Mouse (Mus musculus) c-Kit-positive CD71-positive TER-119-positive erythroid progenitor cells, embryonic 14.5 days (primary cell): ENCODE results near the gene Atp5j2.
A peak's percentile ranks its signal among the peaks of the same experiment; 100 is the strongest.
"Not testable (repeated sequence)": the region's sequence is repeated elsewhere in the genome, so short reads cannot be mapped to it uniquely, and the experiment has no call there.

Experiments
- DNase-seq: peaks from one replicate; pipeline ENCODE4 v3.0.0-alpha.2; 2013; ENCODE audit warnings: low spot score

The Atp5j2 gene

DNA sequence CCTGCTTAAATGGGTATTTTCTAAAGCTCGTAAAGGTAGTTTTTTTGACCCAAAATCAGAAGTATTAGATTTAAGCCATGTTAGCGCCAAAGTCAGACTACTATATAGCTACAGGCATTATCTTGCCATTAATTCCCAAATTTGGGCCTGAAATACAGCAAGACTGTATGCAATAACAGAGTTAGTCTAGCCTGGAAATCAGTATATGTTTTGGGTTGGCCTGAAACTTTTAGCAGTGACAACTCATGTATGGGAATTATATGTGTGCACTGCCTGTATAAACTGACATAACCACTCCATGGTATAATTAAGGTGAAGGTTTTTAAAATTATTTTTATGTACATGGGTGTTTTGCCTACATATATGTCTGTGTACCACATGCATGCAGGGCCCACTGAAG lies at the start of gene Atp5j2:
Gene Atp5j2, minus strand, starts transcription at position 101 of the 400 bp plus-strand sequence.
- no peak for DNase-seq

DNA sequence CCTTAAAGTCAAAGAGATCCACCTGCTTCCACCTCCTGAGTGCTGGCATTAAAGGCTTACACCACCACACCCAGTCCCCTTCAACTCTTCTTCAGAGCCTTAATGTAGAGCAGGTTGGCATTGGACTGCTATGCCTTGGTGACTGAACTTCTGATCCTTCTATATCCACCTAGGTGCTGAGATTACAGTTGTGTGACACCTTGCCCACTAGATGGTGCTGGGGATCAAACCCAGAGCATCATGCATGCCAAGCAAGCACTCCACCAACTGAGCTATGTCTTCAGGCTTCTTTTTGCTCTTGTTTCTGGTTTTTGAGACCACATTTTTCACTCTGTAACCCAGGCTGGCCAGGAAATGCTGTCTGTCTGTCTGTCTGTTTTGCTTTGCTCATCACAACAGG lies 42.8 kb upstream of the Atp5j2 start:
- peak; percentile 30 for DNase-seq

DNA sequence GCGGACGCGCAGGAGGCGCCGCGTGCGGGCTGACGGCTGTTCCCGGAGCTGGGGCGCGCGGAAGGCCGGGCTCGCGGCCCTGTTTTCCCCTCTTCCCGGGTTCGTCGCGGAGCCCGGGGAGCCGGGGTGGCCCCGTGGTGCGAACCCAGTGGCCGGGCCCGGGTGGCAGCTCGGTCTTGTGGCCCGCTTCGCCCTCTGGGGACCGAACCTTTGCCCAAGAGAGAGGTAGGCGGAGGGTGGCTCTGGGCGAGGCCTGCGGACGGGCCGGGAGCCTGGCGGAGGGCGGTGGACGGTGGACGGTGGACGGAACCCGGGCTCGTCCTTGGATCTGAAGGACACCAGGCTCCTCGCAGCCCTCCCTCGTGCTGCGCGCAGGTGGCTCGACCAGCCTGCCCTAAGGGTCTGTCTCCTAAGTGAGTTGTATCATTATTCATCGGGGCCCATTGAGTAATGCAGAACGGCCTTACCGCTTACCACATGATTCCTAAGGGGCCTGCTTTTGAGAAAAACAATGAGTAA lies 40.1 kb upstream of the Atp5j2 start:
- peak; percentile 34 for DNase-seq

DNA sequence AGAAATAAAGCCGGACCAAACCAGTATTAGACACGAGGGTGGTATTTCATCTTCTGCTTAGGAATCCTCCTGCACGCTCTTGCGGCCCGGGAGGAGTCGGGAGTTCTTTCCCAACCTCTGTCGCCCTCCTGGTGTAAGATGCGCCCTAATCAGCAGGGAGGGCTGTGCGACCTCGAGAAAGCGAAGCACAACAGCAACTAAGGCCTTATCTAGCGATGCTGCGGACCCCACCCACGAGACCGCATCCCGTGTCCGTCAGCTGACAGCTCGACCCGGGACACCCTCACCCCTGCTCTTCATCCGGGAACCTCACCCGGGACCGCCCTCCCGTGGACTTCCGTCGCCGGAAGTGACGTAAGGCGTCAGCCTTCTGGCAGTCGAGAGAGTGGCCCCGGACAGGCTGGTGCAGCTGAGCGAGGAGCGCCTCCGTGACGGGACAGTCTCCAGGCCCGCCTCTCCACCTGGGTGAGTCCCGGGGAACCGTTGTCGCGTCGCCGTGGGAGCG lies 39.6 kb upstream of the Atp5j2 start, which contains the start of gene Zfp655:
Gene Zfp655, plus strand, starts transcription at position 349 of the 505 bp plus-strand sequence.
- peak; percentile 92 for DNase-seq

DNA sequence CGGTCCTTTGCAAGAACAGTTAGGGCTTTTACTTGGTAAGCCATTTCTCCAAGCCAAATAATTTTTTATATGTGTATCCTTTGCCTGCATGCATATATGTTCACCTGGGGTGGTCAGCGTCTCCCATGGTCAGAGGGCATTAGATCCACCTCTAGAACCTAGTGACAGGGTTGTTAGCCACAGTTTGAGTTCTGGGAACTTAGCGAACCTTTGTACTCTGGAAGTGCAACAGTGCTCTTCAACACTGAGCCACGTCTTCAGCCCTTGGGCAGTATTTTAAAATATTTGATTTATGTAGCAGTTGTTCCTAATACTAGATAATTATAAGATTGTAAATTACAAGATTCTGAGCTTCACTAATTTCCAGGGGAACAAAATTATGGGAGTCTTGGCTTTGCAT lies 38.8 kb upstream of the Atp5j2 start:
- no peak for DNase-seq

DNA sequence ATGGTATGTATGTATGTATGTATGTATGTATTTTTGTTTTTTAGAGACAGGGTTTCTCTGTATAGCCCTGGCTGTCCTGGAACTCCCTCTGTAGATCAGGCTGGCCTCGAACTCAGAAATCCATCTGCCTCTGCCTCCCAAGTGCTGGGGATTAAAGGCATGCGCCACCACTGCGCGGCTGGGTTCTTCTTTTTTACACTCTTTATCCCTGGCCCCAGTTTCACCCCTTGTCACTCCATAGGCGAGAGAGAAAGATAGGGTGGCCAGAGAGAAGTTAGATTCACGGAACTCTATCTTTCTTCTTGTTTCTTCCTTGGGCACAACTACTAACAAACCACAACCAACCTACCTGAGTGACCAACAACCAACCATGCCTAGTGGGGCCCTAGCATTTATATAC lies 37.4 kb upstream of the Atp5j2 start:
- not testable (repeated sequence) for DNase-seq

DNA sequence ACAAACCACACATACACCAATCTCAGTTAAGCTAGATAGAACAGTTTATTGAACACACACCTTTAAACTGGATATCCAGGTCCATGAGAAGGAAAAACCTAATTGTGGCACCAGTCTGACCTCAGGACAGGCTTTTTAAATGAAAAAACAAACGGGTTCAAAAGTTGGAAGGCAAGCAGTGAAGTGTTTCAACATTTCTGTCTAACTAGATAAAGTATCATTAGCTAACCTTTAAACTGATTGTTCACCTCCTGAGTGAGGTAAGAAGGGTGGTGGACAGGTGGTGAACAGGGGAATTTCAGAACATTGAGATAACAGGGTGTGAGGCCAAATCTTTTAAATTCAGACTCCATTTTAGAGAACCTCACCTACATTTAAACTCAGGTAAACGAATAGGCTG lies 34.6 kb upstream of the Atp5j2 start:
- no peak for DNase-seq

DNA sequence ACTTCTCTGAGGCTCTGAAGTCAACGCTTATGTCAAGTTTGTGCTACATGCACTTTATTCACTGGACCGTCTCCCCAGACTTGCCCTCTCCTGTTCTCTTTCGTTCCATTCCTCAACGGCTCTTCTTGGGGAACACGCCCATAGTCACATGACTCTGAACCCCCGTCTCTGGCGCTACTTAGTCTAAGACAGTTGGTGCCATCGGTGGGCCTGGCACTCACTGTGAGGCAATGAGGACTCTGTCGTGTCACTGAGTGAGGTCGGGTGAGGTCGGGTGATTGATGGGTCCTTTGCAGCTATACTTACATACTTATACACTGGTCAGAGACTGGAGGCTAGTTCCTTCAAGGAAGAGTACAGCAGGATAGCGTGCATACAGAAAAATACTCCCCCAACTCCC lies 31.5 kb upstream of the Atp5j2 start:
- DNase-seq: no peak

DNA sequence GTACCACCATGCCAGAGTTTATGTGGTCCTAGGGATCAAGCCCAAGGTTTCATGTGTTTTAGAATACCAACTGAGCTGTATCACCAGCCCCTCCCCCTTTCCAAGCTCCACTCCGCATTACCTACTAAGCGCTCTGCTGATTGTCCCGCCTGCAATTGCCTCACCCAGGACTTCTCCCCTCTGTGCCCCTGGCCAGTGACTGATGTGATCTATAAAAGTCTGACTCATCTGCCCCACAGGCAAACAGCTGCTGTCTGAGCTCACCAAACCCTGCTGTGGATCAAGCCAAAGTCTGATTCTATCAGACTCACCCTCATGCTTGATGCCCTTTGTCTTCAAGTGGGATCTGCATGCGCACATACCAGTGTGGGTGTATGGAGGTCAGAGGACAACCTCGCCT lies 31.0 kb upstream of the Atp5j2 start:
- no peak for DNase-seq

DNA sequence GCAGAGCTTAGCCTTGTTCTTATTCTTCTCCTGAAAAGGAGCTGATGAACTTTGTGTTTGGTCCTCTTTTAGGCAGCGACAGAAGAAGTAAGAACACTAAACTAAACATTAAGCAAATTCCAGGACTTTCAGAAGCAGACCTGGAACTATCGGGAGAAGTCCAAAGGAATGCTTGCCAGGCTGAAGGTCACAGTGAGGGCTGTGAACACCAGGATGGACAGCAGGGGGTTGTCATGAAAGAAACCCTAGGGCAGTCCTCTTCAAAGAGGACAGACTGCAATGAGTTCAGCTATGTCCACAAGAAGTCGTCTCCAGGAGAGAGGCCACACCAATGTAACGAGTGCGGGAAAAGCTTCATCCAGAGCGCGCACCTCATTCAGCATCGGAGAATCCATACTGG lies 28.1 kb upstream of the Atp5j2 start:
- no peak for DNase-seq

DNA sequence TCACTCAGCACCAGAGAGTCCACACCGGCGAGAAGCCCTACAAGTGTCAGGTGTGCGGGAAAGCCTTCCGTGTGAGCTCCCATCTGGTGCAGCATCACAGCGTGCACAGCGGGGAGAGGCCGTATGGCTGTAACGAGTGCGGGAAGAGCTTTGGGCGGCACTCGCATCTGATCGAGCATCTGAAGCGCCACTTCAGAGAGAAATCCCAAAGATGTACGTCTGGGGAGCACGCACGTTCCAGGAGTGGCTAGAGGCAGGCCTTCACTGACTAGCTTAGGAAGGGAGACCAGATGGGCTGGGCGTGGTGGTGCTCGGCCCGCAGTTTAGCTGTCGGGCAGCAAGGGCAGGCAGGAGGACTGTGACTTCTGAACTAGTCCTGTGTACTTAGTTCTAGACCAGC lies 26.8 kb upstream of the Atp5j2 start:
- DNase-seq: no peak

DNA sequence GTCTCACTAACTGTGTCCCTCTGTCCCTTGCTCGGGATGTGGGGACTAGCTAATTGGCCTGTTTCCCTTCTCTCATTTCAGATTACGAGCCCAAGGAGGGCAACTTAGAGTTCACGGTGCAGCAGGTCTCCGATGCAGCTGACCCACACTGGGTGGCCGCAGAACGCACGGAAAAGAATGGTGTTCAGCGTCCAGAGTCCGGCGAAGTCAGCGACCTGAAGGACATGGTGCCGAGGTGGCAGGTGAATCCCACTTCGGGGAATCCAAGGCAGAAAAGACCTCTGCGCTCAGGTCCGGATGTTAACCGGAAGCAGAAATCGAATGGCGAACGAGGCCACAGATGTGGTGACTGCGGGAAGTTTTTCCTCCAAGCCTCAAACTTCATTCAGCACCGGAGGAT lies 26.3 kb upstream of the Atp5j2 start:
- DNase-seq: no peak

DNA sequence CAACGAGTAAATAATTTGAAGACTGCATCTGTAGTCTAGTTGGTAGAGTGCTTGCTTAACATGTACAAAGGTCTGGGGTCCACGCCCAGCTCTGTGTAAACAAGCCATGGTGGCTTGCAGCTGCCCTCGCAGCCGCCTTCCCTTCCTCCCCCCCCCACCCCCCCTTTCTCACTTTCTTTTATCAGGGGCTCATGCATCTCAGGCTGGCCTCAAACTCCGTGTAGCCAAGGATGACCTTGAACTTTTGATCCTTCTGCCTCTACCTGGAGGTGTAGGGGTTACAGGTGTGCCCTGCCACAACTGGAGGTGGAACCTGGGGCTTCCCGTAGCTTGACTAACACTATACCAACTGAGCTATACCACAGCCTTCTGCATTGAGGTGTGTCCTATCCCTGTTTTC lies 25.9 kb upstream of the Atp5j2 start:
- DNase-seq: no peak

DNA sequence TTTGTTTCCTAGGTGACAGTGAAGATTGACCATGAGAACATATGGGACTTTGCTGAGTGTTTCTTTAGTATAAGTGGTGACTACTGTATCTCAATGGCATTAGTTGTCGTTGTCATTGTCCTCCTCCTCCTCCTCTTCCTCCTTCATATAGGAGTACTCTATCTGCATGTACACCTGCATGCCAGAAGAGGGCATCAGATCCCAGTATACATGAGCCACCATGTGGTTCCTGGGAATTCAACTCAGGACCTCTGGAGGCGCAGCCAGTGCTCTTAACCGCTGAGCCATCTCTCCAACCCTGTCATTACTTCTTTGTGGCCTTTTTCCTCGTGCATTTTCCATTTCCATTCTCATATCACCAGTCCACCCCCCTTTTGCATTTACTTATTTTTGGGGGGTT lies 22.8 kb upstream of the Atp5j2 start:
- no peak for DNase-seq

DNA sequence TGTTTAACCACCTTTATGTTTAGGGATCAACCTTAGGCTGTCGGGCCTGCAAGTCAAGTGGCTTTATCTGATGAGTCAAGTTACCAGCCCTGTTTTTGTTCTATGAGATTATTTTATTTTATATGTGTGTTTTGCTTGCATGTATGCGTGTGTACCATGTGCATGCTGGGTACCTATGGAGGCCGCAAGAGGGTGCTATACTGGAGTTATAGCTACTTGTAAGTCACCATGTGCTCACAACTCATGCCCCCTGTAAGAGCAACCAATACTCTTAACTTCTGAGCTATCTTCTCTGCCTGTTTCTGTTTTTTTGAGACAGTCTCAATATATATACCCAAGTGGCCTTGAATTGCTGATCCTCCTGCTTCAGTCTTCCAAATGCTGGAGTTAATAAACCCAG lies 21.6 kb upstream of the Atp5j2 start:
- no peak for DNase-seq

DNA sequence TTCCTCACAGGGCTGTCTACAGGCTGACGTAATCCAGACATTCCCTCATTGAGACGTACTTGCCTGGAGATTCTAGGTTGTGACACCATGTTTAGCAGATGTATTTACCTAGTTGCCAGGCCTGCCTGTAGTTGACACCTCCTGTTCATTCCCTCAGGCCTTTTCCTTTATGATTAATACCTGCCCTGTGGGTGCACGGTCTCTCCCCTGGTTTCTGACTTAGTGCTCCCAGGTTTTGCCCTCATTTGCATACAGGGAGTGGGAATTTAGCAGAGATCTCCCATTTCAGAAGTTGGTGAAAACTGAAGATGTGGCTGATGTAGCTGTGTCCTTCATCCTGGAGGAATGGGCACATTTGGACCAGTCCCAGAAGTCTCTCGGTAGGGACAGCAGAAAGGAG lies 20.4 kb upstream of the Atp5j2 start:
- no peak for DNase-seq

DNA sequence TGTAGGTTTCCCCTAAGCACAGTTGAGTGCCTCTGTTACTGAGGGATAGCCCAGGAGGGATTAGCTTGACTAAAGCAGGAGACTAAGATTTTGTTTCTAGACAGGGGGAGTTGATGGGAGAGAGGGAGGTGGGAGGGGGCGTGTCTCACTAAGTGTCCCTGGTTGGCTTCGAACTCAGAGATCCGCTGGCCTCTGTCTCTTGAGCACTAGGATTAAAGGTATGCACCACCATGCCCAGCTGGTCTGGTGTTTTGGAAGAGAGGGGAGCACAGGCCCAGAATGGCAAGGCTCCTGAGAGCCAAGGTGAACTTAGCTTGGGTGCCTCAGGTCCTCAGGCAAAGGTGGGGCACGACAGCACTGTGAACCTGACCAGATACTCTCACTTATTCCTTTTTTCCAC lies 19.5 kb upstream of the Atp5j2 start:
- DNase-seq: no peak

DNA sequence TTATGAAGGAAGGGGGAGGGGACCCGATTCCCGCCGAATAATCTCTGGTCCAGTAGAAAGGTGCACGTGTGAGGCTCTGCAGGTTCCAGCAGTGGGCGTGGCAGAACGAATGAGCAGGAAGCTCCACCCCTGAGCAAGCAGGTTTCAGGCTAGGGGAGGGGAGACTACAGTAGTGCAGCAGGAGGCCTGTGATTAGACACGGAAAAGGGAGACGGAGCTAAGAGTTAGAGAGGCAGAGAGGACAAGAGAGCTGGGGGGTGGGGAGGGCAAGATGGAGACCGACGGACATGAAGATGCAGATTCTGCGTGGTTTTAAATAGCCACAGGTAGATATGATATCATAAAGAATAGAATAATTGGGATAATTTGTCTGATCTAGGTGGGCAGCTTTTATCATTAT lies 16.5 kb upstream of the Atp5j2 start:
- DNase-seq: not testable (repeated sequence)

DNA sequence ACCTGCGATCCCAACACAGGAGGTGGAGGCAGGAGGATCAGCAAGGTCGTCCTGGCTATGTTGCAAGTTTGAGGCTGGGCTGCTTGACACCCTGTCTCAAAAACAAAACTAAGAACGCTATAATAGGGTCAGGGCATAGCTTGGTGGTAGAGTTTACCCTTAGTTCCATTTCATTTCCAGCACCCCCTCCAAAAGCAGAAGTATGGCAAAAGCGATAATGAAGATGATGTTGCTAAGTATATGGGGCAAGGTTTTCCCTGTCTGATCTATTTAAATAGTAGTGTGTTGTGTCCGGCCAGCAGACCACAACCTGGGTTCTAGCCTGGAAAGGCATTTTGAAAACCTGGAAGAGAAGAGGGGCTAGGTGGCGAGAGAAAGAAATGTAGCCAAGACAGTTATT lies 16.1 kb upstream of the Atp5j2 start:
- DNase-seq: no peak

DNA sequence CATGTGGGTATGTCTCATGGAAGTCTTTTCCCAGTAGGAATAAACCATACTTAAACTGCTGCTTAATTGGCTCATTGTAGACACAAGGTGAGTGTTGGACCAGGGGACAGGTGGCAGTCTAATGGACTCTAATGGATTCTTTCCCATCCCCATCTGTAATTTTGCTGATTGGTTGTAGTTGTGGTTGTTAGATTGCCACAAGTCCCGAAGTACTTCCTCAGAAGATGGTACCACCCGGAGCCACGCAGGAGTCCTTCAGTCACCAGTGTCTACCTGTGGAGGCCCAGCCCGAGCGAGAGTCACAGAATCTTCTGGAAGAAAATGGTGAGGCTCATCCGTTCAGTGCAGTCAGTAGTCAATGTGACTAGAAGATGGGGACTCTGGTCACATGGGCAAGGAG lies 15.5 kb upstream of the Atp5j2 start:
- no peak for DNase-seq

DNA sequence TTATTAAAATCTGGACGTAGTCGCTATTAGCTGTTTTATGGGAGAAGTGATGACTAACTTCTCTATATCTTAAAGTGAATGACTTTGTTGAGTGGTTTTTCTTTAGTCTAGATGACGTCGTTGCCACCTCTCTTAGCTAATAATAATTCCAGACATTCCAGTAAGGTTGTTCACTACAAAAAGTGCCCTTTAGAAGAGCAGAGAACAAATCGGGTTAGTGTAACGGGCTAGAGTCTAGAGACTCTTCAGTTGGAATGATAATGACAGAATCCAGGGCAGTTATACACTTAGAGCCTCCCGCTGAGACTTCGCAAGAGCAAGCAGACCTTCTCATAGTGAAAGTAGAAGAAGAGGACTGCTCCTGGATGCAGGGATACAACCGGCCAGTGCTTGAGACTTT lies 13.2 kb upstream of the Atp5j2 start:
- no peak for DNase-seq

DNA sequence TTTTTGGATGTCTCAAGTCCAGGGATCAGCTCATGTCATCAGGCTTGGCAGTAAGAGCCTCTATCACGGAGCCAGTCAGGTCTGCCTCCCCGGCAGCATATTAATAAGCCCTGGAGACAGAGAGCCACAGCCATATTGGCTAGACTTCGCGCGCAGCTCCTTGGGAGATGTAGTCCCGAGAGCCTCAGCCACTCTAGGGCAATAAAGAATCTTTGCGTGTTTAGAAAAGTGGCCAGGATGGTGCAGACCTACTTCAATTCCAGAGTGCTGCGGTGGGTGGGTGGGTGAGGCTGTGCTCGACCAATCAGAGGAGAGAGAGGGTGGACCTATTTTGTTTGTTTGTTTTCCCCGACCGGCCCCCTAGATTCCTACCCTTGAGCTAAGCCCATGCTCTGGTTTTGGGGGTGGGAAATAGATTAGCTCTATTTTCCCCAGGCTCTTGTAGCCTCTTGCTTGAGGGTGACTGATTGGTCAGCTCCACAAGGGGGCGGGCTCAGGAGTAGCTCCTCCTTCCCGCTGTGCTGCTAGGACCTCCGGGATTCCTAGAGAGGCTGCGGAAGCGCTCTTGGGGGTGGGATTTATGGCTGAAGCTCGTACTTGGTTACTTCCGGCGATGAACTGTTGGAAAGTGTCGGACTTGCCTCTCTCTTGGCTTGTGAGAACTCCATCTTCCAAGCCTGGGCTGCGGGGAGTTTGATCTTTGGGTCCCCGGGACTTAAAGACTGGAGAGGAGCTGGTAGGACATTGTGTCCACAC lies 12.3 kb upstream of the Atp5j2 start, which contains the start of gene Zkscan5:
Gene Zkscan5, plus strand, starts transcription at position 627 of the 756 bp plus-strand sequence.
- peak; percentile 97 for DNase-seq

DNA sequence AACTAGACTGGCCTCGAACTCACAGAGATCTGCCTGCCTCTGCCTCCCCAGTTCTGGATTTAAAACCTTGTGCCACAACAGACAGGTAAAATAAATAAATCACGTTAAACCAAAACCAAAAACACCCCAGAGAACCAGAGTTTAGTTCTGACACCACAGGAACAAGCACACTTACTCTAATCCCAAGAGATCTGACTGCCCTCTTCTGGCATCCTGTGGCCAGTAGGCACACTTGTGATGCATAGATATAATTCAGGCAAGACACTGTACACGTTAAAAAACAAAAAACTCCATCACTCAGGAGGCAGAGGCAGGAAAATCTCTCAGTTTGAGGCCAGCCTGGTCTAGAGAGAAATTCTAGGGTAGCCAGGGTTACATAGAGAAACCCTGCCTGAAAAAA lies 10.6 kb upstream of the Atp5j2 start:
- no peak for DNase-seq
